Mouse (Mus musculus) large intestine, adult 2 months (tissue): ENCODE results near the gene Pstk. TPM values are rescaled to one million over a fixed set of nuclear protein-coding genes. Genes with fewer than 3 reads are reported as not detected.
A peak's percentile ranks its signal among the peaks of the same experiment; 100 is the strongest.
"Not testable (repeated sequence)": the region's sequence is repeated elsewhere in the genome, so short reads cannot be mapped to it uniquely, and the experiment has no call there.

Experiments used
- DNase-seq: peaks from one replicate; pipeline ENCODE4 v3.0.0-alpha.2; 2012; ENCODE audit warnings: low read depth, low spot score
- WGBS: fragments of 180-500 bp; shearing (Covaris S2); methylation state at CpG from one replicate; pipeline ENCODE4 v1.1.7; 2018; 5-methylcytosine and 5-hydroxymethylcytosine counted together
- polyA plus RNA-seq: library from polyadenylated mRNA; depleted of rRNA; stranded (reverse); fragments of >200 nt; gene quantifications from 2 replicates; pipeline ENCODE4 v1.2.3, GENCODE M21; 2012; rRNA removed

Gene Pstk
- 26.3 and 27.7 TPM in 2 replicates for polyA plus RNA-seq

DNA sequence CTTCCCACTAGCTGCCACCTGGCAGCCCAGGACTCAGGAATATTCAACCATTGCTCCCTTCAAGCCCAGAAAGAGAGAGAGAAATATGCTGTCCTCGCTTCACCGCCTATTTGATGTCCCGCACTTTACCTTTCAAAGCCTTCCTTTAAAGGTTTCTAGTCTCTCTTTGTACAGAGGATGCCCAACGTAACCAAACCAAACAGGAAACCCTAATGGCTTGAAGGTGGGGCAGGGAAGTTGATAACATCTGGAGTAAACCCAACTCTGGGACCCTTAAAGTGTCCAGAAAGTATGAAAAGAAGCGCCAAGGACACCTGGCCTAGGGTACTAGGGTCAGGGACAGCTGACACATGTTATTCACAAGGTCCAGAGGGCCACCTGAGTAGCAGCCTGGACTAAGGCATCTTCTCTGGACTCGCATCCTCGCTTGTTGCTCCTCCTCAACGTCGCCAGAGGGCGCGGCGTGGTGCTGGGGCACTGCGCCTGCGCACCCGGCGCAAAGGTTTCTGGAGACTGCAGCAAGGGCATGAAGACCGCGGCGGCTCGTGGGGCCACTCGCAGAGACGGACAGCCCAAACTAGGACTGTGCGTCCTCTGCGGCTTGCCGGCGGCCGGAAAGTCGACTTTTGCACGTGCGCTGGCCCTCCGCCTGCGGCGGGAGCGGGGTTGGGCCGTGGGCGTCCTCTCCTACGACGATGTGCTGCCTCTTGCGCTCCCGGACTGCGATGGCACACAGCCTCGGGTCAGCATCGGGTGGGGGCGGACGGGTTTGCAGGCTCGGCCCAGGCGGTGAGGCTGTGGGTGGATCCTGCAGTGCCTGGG is at the start of gene Pstk:
TSS of gene Pstk (plus strand) at position 494 of the 822 bp plus-strand sequence.
- peak; percentile 75 for DNase-seq
- WGBS, result 4% methylated on average over 47 of the region's 47 CpGs

DNA sequence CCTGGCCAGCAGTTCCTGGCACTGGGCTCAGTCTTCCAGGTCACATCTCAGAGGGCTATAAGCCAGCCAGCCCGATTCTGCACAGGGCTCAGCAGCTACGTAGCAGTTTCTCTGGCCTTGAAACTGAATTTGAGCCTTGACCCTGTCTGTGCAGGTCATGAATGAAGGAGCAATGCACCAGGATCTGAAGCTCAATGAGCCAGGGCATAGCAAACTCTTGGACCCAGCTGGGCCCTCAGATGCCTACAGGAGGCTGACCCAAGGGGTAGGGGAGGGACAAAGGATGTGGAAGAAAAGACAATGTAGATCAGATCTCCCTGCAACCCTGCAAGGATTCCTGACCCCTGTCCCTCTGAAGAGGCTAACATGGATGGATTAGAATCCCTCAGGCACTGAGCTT is 48.7 kb upstream of the Pstk start, which contains the start of gene Cuzd1:
TSS of gene Cuzd1 (minus strand) at position 101 of the 400 bp plus-strand sequence.
- no peak for DNase-seq
- 60% methylated on average over 2 of the region's 2 CpGs for WGBS

DNA sequence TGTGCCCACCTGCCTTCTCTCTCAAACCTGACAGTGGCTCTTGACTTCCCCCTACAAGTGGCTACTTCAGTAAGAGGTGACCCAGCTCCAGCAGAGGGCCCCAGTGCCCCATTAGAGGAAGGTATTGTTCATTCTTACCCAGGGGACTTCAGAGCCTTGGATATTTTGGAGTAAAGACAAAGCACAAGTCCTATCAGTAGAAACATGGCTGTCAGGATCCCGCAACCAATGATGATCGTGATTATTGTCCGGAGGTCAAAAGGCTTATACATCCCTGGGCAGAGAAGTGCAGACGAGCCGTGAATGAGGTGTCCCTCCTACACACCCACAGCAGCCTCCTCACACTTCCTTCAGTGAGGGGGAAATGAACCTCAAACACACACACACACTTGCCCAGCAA is 43.9 kb upstream of the Pstk start:
- no peak for DNase-seq
- 83% methylated on average over 5 of the region's 5 CpGs for WGBS

DNA sequence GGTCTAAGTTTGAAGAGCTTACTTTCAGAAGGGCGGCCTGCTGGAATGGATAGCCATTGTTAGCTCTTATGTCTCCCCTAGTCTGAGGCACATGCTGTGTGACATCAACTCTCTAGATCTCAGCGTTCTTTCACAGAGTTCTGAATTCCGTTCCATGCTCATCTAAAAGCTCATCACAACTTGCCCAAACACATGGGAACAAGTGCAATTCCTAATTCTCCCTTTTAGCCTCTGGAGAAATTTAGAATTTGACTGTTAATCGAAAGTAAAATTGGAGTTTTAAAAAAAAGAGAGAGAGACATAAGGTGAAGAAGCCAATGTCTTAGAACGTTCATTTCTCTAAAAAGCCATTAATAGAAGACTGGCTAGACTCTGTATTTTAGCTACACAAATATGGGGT is 41.5 kb upstream of the Pstk start, which contains the start of gene Fam24b:
TSS of gene Fam24b (minus strand) at position 101 of the 400 bp plus-strand sequence.
- no peak for DNase-seq
- WGBS, result 93% methylated on average over 5 of the region's 5 CpGs

DNA sequence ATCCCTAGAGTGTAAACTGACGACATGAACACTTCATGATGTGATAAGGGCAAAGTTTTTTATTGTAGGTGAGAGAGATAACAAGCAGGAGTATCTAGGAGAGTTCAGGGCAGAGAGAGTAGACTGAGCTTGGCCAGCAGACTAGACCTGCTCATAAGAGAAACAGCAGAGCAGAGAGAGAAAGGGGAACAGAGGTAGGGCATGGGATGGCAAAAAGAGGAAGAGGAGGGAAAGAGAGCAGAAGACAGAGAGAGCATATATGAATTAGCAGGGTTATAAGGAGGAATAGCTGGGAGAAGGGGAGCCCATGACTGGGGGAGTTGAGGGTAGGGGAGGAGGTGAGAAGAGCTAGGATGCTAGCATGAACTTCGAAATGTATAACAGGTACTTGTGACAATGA is 39.3 kb upstream of the Pstk start:
- 60% methylated on average over 2 of the region's 2 CpGs for WGBS

DNA sequence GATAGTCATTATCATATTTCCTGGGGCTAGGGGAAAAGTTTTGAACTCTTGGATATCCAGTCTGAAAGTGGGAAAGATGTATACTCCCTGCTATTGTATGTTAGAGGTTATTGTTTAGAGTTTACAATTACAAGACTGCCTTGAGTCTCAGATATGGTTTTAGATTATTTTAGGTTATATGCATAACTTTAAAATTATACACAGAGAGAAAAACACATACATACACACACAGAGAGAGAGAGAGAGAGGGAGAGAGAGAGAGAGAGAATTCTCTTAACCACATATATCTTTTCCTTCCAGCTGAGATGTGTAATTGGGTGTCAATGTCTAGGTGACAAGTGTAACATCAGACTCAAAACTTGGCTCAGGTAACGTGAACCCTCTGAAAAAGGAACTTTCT is 37.4 kb upstream of the Pstk start, which contains the start of gene Fam24a:
TSS of gene Fam24a (plus strand) at position 301 of the 400 bp plus-strand sequence.
- no peak for DNase-seq
- 45% methylated on average over 1 of the region's 1 CpGs for WGBS

More for the DNA sequence above, 39.3 kb upstream of the Pstk start:
- no peak for DNase-seq

DNA sequence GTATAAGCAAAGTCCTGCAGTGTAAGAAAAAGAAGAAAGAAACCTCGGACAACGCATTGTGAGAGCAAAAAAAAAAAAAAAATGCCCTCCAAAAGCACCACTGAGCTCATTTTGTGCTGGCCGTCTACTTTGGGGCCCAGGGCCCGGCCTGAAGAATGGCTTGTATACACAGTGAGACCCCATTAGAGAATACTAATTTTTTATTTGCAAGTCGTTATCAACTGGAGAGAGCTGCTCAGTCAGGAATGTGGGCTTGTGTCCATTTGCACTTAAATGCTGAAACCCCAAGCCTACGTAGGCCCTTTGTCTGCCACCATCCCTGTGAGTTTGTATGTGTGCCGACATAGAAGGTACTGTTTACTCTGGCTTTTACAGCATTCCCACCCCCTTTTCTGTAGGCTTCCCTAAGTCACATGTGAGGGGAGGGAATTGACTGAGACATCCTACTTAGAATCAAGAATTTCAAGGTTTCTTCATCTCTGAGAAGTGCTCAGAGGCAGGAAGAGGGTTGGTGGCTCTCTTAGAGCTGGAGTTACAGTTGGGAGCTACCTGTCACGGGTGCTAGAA is 33.4 kb upstream of the Pstk start:
- DNase-seq, result no peak
- 63% methylated on average over 8 of the region's 8 CpGs for WGBS

DNA sequence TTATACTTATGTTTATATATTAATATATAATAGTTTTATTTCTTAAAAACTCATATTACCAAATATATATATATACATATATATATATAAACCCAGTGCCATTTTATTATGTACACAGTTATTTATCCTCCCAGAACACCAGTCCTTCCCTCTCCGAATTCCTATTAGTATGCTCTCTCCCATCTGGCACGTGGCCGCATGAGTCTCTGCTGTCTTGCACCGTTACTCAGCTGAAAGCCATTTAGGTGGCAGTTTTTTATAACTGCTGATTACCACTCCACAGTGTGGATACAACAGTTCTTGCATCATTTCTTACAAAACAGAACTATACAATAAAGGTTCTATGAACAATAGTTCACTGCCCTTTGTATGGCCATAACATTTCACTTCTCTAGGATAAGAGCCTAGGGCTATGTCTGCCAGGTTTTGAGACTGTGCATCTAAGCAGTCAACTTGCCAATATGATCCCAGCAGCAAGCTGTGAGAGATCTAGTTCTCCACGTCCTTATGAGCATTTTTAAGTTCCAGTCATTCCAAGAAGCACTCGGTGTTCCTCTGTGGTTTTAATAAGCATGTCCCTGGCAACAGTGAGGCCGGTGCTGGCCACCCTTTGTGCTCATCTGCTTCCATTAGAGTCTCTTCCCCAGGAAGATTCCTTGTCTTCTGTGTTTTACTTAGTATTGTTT is 24.9 kb upstream of the Pstk start:
- DNase-seq, result no peak
- whole genome bisulfite sequencing, result 68% methylated on average over 7 of the region's 7 CpGs

DNA sequence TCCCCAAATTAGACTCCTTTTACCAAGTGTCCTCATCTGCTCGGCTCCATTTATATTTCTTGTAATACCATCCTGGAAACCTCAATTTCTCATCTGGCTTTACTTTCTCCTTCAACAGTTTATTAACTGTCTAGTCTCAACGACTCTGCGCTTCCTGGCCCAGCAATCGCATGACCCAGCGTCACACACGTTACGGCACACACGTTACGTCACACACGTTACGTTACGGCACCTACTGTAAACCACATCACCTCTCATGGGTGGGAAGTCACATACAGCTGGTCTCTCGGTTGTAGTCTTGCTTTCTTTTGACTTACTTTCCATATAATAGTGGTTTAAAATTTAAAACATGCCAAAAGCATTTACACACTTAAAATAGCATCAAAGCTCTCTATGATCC is 14.8 kb upstream of the Pstk start:
- no peak for DNase-seq
- 95% methylated on average over 13 of the region's 13 CpGs for WGBS

DNA sequence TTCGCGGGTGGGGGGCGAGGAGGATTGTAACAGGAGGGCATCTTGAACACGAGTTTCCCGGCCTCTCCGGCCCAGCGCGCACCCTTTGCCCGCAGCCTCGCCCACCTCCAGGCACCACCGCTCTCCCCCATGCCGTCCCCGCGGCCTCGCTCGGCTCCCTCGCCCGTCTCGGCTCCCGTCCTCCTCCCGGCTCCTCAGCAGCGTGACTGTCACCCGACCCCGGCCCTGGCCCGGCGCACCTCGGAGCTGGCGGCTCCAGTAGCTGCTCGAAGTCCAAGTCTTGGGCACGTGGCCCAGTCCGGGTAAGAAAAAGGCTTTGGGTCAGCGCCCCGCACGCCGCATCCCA is 8.7 kb upstream of the Pstk start:
- 1% methylated on average over 35 of the region's 35 CpGs for WGBS
- DNase-seq, result no peak

DNA sequence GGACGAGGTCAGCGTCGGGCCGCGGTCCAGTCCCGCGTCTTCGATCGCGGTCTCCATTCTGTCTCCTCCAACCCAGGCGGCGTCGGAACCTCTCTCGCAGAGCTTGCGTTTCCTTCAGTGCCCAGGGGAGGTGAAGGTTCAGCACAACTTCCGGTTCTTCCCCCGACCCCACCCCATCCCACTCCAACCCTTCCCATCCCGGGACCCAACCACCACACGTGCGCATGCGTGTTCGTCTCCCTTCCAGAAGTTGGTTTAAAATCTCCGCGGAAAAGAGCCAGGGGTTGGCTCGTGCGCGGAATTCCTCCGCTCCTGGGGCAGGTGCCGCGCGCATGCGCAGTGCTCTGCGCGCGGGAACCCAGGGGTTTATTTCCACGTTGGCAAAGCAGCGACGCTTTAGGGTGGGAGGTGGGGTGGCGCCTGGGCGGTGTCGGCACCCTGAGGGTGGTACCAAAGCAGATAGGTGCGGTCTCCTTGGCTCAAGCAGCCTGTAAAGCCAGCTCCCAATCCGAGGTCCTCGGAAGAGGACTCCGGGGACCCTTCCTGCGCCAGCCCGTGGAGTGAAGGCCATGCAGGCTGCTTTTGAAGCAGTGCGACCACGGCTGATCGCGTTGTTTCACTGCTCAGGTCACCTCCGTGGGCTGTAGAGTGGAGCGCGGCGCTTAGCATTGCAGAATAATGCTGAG is 8.2 kb upstream of the Pstk start, which contains the start of gene 2310057M21Rik:
TSS of gene 2310057M21Rik (minus strand) at position 145 of the 686 bp plus-strand sequence.
- under 1% methylated on average over 55 of the region's 55 CpGs for WGBS
- DNase-seq, result peak; percentile 97

DNA sequence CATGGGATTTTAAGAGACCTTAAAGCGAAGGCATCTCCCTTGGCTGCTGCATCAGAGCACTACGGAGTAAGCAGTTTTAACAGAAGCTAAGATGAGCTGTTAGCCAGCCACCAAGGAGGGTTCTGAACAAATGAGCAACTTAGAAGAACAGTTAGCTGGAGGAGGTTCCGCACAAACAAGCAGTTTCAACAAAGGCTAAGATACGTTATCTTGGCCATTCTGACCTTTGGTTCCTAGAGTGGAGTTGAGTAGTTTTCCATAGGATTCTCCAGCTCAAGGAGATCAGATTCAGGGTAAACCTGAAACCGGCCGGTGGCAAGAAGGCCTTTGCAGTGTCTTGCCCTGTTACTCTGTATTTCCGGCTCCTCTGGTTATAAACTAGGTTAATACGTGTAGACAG is 6.8 kb upstream of the Pstk start:
- DNase-seq, result no peak
- WGBS, result 93% methylated on average over 8 of the region's 8 CpGs

DNA sequence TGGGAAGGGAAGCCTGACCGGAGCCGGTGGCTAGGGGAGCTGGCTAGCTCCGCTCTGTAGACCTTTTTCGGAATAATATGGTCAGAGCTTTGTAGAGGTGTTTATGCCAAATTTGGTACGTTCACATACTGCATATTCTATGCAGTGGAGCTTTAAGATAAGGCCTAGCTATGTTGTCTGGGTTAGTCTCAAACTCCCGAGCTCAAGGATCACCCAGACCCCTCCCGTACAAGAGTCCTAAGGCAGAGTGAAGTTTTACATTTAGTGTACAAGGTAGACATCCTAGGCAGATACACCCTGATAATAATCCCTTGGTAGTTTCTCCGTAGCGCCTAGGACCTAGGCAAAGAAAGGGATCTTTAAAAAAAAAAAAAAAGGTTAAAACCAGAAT is 524 bp downstream of the Pstk start:
- 8% methylated on average over 9 of the region's 9 CpGs for WGBS

DNA sequence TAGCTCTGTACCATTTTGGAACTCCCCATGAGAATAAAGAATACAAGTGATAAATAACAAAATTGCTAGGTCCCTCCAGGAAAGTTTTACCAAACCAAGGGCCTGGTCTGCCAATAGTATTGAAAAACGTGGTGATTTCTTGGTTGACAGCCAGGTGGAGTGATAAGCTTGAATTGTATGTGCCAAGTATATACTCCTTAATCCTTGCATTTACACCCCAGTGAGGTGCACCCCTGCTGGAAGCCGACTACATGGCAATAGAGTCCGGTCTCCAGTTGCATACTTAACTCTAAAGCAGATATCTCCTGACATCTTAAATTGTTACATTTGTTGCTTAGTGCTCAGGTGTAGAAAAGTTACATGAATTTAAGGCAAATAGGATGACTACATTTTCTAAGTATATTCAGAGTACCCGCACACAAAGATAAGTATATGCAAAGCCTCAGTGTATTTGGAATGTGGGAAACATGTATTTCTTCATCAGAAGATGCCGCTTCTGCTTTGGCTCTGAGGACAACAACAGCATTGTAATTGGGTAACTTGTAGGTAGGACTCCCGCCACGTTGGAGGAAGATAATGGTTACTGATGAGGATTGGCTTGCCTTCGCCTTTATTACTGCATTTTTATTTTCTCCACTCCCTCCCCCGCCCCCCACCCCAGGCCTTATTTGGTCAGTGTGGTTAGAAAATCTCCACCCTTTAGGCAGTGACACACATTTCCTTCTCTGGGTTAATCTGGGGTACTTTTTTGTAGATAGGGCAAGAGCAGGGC is 1.1 kb downstream of the Pstk start:
- WGBS, result 55% methylated on average over 9 of the region's 9 CpGs
- DNase-seq, result no peak

More for the DNA sequence above, 524 bp downstream of the Pstk start:
- DNase-seq, result no peak

DNA sequence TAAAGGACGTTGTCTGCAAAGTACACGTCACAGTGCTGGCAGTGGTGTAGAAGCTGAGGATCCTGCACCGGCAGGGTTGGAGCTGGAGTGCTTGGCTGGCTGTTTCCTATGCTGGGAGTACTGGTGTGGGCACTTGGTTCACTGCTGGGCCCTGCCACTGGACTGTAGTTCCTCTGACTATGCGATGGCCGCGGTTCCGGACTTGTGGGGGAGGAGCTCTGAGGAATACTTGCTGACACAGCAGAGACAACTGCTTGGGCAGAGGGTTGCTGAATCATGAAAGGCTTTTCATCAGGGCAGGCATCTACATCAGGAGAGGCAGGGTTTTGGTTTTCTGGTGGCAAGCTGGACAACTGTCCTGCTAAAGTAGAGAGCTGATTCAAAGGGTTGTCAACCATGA is 20.8 kb downstream of the Pstk start:
- 87% methylated on average over 7 of the region's 7 CpGs for WGBS
- not testable (repeated sequence) for DNase-seq

DNA sequence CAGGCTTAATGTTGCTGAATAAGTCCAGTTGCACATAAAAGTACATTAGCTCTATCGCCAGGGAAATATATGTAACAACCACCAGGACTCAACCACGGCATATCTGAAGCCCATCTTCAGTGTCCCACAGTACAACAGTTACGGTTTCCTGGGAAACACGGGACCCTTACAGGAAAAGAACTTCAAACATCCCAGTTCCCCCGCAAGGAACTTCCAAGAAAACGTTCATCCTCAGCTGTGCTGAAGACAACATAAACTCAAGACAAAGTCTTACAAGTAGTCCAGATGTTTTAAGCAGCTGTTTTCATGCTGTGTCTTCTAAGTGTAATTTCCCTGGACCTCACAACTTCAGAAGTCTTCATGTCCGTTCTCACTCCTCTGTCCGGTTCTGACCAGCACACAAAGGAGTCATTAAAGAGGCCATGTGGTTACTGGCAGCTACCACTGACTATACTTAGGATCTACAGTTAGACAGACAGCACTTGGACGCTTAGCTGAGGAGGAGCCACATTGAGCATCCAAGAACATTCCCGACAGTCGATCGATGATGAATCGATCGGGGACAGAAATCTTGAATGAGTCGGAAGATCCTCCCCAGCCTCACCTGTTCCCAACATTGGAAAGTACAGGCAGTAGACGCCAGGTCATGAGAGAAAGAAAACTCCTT is 38.5 kb downstream of the Pstk start:
- 4% methylated on average over 16 of the region's 16 CpGs for WGBS
- DNase-seq, result no peak

DNA sequence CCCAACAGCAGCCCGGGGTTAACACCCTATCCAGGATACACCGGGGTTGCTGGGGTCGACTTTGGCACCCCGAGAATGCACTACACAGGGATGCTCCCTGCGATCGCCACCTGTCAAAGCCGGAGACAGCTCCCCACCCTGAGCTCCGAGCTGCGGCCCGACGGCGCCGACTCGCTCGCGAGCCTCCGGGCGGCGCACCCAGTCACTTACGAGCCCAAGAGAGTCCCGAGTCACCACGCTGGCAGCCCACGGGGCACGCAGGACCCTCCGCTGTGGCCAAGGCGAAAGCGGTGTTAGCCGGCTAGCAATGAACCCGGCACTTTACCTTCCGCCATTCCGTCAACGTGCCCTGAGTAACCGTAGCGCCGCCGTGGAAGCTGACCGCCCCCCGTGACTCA is 39.0 kb downstream of the Pstk start:
- under 1% methylated on average over 37 of the region's 38 CpGs for WGBS
- no peak for DNase-seq

DNA sequence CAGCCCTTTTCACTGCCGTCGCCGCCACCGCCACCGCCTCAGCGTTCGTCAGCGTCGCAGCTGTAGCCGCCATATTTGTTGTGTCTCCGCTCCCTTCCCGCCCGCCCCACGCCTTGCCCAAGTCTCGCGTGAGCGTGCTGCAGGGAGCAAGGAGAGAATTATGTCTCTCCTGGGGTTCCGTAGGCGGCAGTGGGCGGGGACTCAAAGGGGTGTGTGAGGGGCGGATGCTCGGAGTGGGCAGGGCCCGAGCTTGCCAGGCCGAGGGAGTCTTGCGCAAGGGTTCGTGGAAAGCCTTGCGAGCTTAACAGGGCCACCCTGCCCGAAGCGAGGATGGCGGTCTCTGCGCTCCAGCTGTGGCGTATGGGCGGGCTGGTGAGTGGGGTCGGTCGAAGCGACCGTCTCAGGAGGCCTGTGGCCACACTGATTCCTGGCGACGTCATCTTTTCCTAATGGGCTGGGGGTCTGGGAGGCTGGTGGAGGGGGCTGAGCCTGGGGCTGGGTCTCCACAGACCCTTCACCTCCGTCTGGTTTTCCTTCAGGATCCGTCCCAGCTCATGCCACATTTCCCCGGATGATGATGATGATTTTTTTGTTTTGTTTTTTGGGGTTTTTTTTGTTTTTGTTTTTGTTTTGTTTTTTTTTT is 39.6 kb downstream of the Pstk start, which contains the start of the genes Ikzf5 and Acadsb:
TSS of gene Ikzf5 (minus strand) at position 106 of the 643 bp plus-strand sequence.
TSS of gene Acadsb (plus strand) at position 186 of the 643 bp plus-strand sequence.
- DNase-seq, result peak; percentile 97
- under 1% methylated on average over 42 of the region's 42 CpGs for WGBS
